19 mouse cellular contexts compared by ENCODE assay signal in the genomic region with DNA sequence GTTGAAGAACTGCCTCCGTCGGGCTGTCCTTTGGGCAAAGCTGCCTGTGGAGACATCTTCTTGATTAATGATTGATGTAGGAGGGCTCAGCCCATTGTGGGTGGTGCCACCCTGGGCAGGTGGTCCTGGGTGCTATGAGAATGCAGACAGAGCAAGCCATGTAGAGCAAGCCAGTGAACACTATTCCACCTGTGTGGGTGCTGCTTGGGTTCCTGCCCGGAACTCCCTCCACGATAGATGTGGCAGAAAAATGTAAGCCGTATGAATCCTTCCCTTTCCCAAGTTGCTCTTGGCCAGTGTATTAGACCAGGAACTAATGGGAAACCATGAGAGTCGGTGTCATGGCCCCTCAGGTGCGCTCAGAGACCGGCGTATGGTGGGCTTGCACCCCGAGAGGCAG. TPM values are rescaled to one million over a fixed set of nuclear protein-coding genes. Genes with fewer than 3 reads are reported as not detected.
DNase-seq lines count a peak whose midpoint lies in the region; ATAC-seq and TF ChIP-seq lines count a peak whose summit lies in the region.
"Had no signal": no experiment of that assay in that cellular context is flagged by ENCODE, and none has a peak within 500 bp of the region (broad histone marks: within the 10 kb centered on the region; RNA-seq: fewer than 3 reads in every experiment).

No protein-coding gene starts in this region.

- no peak overlapping the region for H3K9ac ChIP-seq in lung, postnatal 0 days (replicated peaks; ENCODE audit: low read depth)
- H3K9ac ChIP-seq: embryonic facial prominence, embryonic 12.5 days; forebrain, embryonic 13.5 days; forebrain, embryonic 15.5 days had no signal

- H3K27me3 ChIP-seq in lung, postnatal 0 days (replicated peaks; ENCODE audit: insufficient read depth, low read length): no peaks in the 10 kb centered on the region
- H3K27me3 ChIP-seq: forebrain, embryonic 13.5 days; forebrain, embryonic 15.5 days had no signal

- DNase-seq in layer of hippocampus, adult 2 months (ENCODE audit: low spot score in 2 of 2): peak; percentile 38 to 41
- DNase-seq in layer of hippocampus, adult 9-10 months (ENCODE audit: low spot score): no peak
- DNase-seq in left cerebral cortex, adult 18-20 months (ENCODE audit: low spot score in 2 of 2): peak; percentile 55 to 56
- no peak for DNase-seq in left cerebral cortex, postnatal 10 days (ENCODE audit: extremely low spot score in 1 of 2, low spot score in 2 of 2)
- DNase-seq in brain, adult 2 months (ENCODE audit: low read depth, low spot score): peak; percentile 63
- no peak for DNase-seq in lung, postnatal 0 days (ENCODE audit: low spot score)
- DNase-seq: adrenal gland, adult 2 months; adrenal gland, postnatal 10 days; adrenal gland, postnatal 25 days; cerebellum, adult 11-12 months; cerebellum, adult 2 months; cerebellum, adult 9-10 months; cerebellum, postnatal 10 days; cerebellum, postnatal 25 days had no signal

- 80% methylated on average over 10 of the region's 10 CpGs for WGBS in lung, postnatal 0 days

- intact Hi-C loops in left cerebral cortex, postnatal 10 days (cut with DNase I): no loop called here

- no peak for ATAC-seq in lung, postnatal 0 days
- ATAC-seq: forebrain, embryonic 13.5 days; forebrain, embryonic 15.5 days had no signal

- no peaks in the 10 kb centered on the region for H3K36me3 ChIP-seq in lung, postnatal 0 days (ENCODE audit: insufficient read depth, low read length)
- H3K36me3 ChIP-seq: embryonic facial prominence, embryonic 10.5 days; embryonic facial prominence, embryonic 12.5 days; forebrain, embryonic 15.5 days had no signal

- no peak for TF ChIP-seq CTCF in layer of hippocampus, adult 2 months (conservative IDR thresholded peaks at IDR 0.05)
- no peak for TF ChIP-seq CTCF in lung, postnatal 0 days (IDR thresholded peaks at IDR 0.05)

- no peak for TF ChIP-seq EP300 in lung, postnatal 0 days (IDR thresholded peaks at IDR 0.05)

- H3K27ac ChIP-seq in layer of hippocampus, adult 2 months: no peak overlapping the region
- H3K27ac ChIP-seq in lung, postnatal 0 days (ENCODE audit: low read length): no peak overlapping the region
- H3K27ac ChIP-seq: embryonic facial prominence, embryonic 10.5 days; embryonic facial prominence, embryonic 12.5 days; forebrain, embryonic 13.5 days; forebrain, embryonic 15.5 days had no signal

- no peaks in the 10 kb centered on the region for H3K9me3 ChIP-seq in lung, postnatal 0 days (ENCODE audit: low read length)
- H3K9me3 ChIP-seq: embryonic facial prominence, embryonic 10.5 days; embryonic facial prominence, embryonic 12.5 days; forebrain, embryonic 13.5 days; forebrain, embryonic 15.5 days had no signal

- H3K4me2 ChIP-seq in lung, postnatal 0 days (replicated peaks; ENCODE audit: low read depth, low read length): no peak overlapping the region
- H3K4me2 ChIP-seq: embryonic facial prominence, embryonic 12.5 days; forebrain, embryonic 13.5 days; forebrain, embryonic 15.5 days had no signal

- no peaks in the 10 kb centered on the region for H3K4me1 ChIP-seq in lung, postnatal 0 days (ENCODE audit: insufficient read depth, low read depth, low read length)
- H3K4me1 ChIP-seq: embryonic facial prominence, embryonic 10.5 days; embryonic facial prominence, embryonic 12.5 days; forebrain, embryonic 13.5 days; forebrain, embryonic 15.5 days had no signal

- H3K4me3 ChIP-seq in layer of hippocampus, adult 2 months: no peak overlapping the region
- no peak overlapping the region for H3K4me3 ChIP-seq in lung, postnatal 0 days (ENCODE audit: low read depth, low read length)
- H3K4me3 ChIP-seq: embryonic facial prominence, embryonic 10.5 days; embryonic facial prominence, embryonic 12.5 days; forebrain, embryonic 13.5 days; forebrain, embryonic 15.5 days had no signal

RNA-seq across cellular contexts. Expression of a gene that starts 11.3 kb away (rescaled TPM):
- total RNA-seq in layer of hippocampus, adult 2 months (2021): 100 to 1,000 TPM; 318 to 346 TPM
- 100 to 1,000 TPM; 271 to 301 TPM for total RNA-seq in left cerebral cortex, adult 18-20 months (2021)
- total RNA-seq in left cerebral cortex, postnatal 10 days (2021): 100 to 1,000 TPM; 135 to 148 TPM
- 0.08 and 0.13 TPM in 2 replicates for polyA plus RNA-seq in lung, postnatal 0 days (2015; fragmentation: Nextera tagmentation; extraction: Ambion mirVana)
- total RNA-seq: MEL had no signal

Comparison
In these comparisons a context has a peak if more than half of its experiments do, and no peak if none do; other contexts are left out.
1. DNase-seq: peak in layer of hippocampus, adult 2 months (2 of 2), left cerebral cortex, adult 18-20 months (2 of 2) and brain, adult 2 months (single experiment); none in layer of hippocampus, adult 9-10 months (single experiment), left cerebral cortex, postnatal 10 days (0 of 2) and lung, postnatal 0 days (single experiment).